Mouse (Mus musculus) C2C12 (cell line): Measurements from ENCODE around the gene Acads. TPM values are rescaled to one million over a fixed set of nuclear protein-coding genes. Genes with fewer than 3 reads are reported as not detected.

Experiments
- H3K27me3 ChIP-seq: one replicate; pipeline ENCODE4 v1.6.1; 2011; ENCODE audit not compliant: control insufficient read depth, insufficient read depth, insufficient read length
- H3K36me3 ChIP-seq: one replicate; pipeline ENCODE4 v1.6.1; 2011; ENCODE audit not compliant: control insufficient read depth, insufficient read depth
- H3K4me3 ChIP-seq: one replicate; pipeline ENCODE4 v1.5.1; 2011; ENCODE audit warnings: mild to moderate bottlenecking, control low read depth; ENCODE audit not compliant: poor library complexity, insufficient read depth, severe bottlenecking
- H3K79me2 ChIP-seq: one replicate; pipeline ENCODE4 v1.6.1; 2011; ENCODE audit not compliant: control insufficient read depth, insufficient read depth
- H3K79me3 ChIP-seq: one replicate; pipeline ENCODE4 v1.6.1; 2011; ENCODE audit warnings: low read depth, control low read depth
- H3ac ChIP-seq: one replicate; pipeline ENCODE3; 2011; ENCODE audit warnings: low read depth; ENCODE audit not compliant: control insufficient read depth, insufficient read length
- CEBPB ChIP-seq: IDR thresholded peaks from one replicate; pipeline ENCODE4 v1.6.1; 2011; ENCODE audit warnings: low read depth, mild to moderate bottlenecking, control low read depth, moderate library complexity
- CTCF ChIP-seq: IDR thresholded peaks from one replicate; pipeline ENCODE4 v1.5.1; 2011; ENCODE audit not compliant: control insufficient read depth, insufficient read depth, insufficient read length
- FOSL1 ChIP-seq: IDR thresholded peaks from one replicate; pipeline ENCODE4 v1.8.0; 2011; ENCODE audit warnings: mild to moderate bottlenecking, low read length; ENCODE audit not compliant: poor library complexity, insufficient read depth, severe bottlenecking
- MAX ChIP-seq: IDR thresholded peaks from one replicate; pipeline ENCODE4 v1.6.1; 2011; ENCODE audit warnings: mild to moderate bottlenecking, control low read depth
- MYOD1 ChIP-seq: IDR thresholded peaks from one replicate; pipeline ENCODE4 v1.6.1; 2011; ENCODE audit warnings: low read depth; ENCODE audit not compliant: control insufficient read depth, insufficient read length
- MYOG ChIP-seq: IDR thresholded peaks from one replicate; pipeline ENCODE4 v1.6.1; 2011; ENCODE audit not compliant: control insufficient read depth, insufficient read length; ENCODE audit errors: extremely low read depth
- USF1 ChIP-seq: IDR thresholded peaks from one replicate; pipeline ENCODE4 v1.6.1; 2011; ENCODE audit warnings: low read depth, mild to moderate bottlenecking, control low read depth, moderate library complexity
- polyA plus RNA-seq: library from polyadenylated mRNA; unstranded; fragments of >200 nt; fragmentation: generic; extraction: Trizol; gene quantifications from one replicate; pipeline ENCODE4 v1.2.1, GENCODE M21; 2012; ENCODE audit warnings: missing spikeins

The Acads gene
- polyA plus RNA-seq, 1 experiment = 56.9 TPM

DNA sequence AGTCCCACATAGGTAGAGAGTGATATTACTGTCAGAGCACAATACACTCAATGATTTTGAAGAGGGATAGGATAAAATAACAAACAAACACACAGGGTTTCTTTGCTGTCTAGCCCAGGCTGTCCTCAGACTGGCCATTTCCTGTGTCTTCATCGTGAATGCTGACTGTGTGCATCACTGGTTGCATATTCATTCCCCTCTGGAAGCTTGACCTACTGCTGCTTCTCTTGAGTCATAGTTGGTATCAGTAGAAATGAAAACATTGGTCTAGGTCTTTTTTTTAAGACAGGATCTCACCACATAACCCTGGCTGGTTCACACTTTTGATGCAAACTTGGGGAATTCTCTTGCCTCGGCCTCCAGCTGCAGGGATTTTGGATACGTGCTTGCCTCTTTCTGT, 49.5 kb downstream of the Acads start:
- TF ChIP-seq MYOG (no peak), CEBPB (peak; percentile 42)
- H3K79me3 ChIP-seq = peaks cover 52% of the 10 kb centered on the region
- H3K4me3 ChIP-seq = no peak overlapping the region
- H3ac ChIP-seq = no peak overlapping the region
- no peaks in the 10 kb centered on the region for H3K36me3 ChIP-seq
- peaks cover 87% of the 10 kb centered on the region for H3K79me2 ChIP-seq
- H3K27me3 ChIP-seq = no peaks in the 10 kb centered on the region

DNA sequence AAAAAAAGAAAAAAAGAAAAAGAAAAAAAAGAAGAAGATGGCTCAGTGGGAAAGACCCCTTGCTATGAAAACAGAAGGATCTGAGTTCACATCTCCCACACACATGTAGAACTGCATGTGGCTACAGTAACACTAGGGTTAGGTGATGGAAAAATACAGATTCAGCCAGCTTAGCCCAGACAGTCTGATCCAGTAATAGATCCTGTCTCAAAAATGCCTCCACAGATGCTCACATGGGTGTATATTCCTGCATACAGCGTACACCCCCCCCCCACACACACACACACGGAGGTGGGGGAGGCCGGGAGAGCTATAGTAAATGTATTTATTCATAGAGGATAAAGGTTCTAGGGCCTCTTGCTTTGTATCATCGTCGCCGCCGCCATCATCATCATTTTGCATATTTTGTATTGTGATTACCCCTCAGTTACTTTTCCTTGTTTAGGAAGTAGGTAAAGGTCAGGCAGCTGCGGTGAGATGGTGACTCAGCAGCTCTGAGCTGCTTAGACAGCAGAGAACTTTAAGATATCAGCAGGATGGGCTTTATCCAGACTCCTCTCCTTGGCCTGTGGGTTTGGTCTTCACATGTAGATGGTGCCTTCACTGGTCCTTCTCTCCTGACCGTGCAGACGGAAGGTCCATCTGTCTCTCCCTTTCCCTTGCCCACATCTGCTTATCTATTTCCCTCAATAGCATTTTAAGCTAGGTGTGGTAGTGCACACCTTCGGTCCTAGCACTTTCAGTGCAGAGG, 50.3 kb downstream of the Acads start:
- H3K4me3 ChIP-seq = no peak overlapping the region
- H3K27me3 ChIP-seq = no peaks in the 10 kb centered on the region
- peaks cover 89% of the 10 kb centered on the region for H3K79me2 ChIP-seq
- H3K36me3 ChIP-seq = no peaks in the 10 kb centered on the region
- H3K79me3 ChIP-seq = peaks cover 53% of the 10 kb centered on the region
- H3ac ChIP-seq = no peak overlapping the region
- no peak for TF ChIP-seq MYOD1
- no peak for TF ChIP-seq FOSL1
- TF ChIP-seq MAX = no peak
- no peak for TF ChIP-seq CTCF
- no peak for TF ChIP-seq CEBPB
- TF ChIP-seq MYOG = no peak
- no peak for TF ChIP-seq USF1

DNA sequence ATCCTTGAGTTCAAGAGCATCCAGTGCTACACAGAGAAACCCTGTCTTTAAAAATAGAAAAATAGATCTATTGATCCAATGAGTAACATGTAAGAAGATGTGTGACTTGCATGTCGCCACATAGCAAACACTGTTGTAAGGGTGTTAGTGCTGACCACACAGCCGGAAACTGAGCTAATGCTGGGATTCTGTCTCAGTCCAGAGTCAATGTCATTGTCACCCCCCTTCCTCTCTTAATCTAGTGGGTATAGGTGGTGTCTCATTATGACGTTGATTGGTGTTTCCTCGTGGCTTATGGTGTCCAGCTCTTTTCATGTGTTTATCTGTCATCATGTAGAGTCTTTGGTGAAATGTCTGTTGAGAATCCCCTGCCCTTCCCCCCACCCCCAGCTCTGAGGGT, 52.9 kb downstream of the Acads start:
- Histone ChIP-seq H3K79me3 (peaks cover 43% of the 10 kb centered on the region), H3K4me3 (no peak overlapping the region), H3K27me3 (no peaks in the 10 kb centered on the region), H3ac (no peak overlapping the region), H3K36me3 (no peaks in the 10 kb centered on the region), H3K79me2 (peaks cover 77% of the 10 kb centered on the region)
- TF ChIP-seq CEBPB (no peak), USF1 (no peak), MYOD1 (no peak), FOSL1 (no peak), CTCF (no peak), MYOG (no peak), MAX (no peak)

DNA sequence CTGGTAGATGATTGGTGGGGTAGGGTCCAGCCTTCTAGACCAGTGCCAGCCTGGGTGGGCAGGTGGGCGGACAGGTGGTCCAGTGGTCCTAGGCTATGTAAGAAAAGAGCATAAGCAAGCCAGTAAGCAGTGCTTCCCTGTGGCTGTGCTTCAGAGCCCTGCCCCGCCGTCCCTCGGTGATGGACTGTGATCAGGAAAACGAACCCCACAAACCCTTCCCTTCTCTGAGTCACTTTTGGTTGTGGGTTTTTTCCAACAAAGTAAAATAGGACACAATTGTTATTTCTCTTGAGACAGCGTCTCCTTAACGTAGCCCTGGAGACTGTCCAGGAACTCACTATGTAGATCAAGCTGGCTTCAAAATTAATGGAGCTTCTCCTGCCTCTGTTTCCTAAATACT, 55.8 kb downstream of the Acads start:
- Histone ChIP-seq H3K79me3 (peaks cover 45% of the 10 kb centered on the region), H3K36me3 (no peaks in the 10 kb centered on the region)
- TF ChIP-seq FOSL1 (no peak), MAX (no peak), CTCF (no peak), CEBPB (no peak), MYOG (no peak), USF1 (no peak), MYOD1 (no peak)

DNA sequence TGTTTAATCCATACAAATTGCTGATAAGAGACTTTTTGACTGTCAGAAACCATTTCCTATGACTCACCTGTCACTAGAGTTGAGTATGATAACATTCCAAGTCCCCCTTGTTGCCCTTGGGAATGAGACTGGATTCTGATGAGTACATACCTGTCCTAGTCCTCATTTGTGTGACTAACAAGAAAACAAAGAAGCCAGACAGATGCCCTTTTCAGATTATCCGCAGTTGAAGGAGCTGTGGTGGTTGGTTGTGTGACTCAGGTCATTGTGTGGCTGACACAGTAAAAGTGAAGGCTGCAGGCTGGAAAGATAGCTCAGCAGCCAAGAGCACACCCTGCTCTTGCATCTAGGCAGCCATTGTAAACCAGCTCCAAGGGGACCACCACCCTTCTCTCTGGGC, 56.6 kb downstream of the Acads start:
- H3K79me3 ChIP-seq = peaks cover 43% of the 10 kb centered on the region
- no peaks in the 10 kb centered on the region for H3K36me3 ChIP-seq
- no peaks in the 10 kb centered on the region for H3K27me3 ChIP-seq
- no peak overlapping the region for H3ac ChIP-seq
- no peak overlapping the region for H3K4me3 ChIP-seq
- H3K79me2 ChIP-seq = peaks cover 84% of the 10 kb centered on the region
- no peak for TF ChIP-seq USF1
- peak; percentile 17 for TF ChIP-seq MAX
- peak; percentile 14 for TF ChIP-seq MYOD1

More for the DNA sequence above, 55.8 kb downstream of the Acads start:
- Histone ChIP-seq H3K27me3 (no peaks in the 10 kb centered on the region), H3ac (no peak overlapping the region), H3K79me2 (peaks cover 84% of the 10 kb centered on the region), H3K4me3 (no peak overlapping the region)

DNA sequence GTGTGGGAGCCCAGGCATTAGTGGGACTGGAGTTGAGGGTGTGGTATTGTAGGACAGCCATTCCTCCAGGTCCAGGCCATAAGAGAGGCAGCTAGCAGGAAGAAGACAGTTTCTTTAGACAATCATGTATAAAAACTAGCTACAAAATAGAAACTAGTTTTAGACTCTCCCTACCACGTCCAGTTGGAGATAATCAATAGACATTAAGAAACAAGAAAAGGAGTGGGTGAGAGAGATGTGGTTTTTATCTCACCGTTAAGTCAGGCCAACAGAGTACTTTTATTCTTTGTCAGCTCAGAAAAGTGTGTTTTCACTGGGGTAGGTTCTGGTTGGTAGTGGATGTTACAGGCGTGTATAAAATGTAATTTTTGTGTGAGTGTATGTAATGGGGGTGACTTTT, 58.2 kb downstream of the Acads start:
- Histone ChIP-seq H3K36me3 (no peaks in the 10 kb centered on the region), H3ac (no peak overlapping the region), H3K27me3 (no peaks in the 10 kb centered on the region), H3K4me3 (no peak overlapping the region), H3K79me3 (peaks cover 47% of the 10 kb centered on the region), H3K79me2 (peaks cover 84% of the 10 kb centered on the region)
- TF ChIP-seq MYOG (no peak), FOSL1 (no peak), CTCF (no peak), MYOD1 (no peak), USF1 (no peak), CEBPB (no peak), MAX (no peak)

Other genes starting within 250 kb of the Acads start
- gene Oasl2, start 222.4 kb downstream of the Acads start, polyA plus RNA-seq = 0.40 TPM
- 0.07 TPM for gene Oasl1, start 196.1 kb downstream of the Acads start, polyA plus RNA-seq
- 20.6 TPM for gene 2210016L21Rik, start 177.2 kb downstream of the Acads start, polyA plus RNA-seq
- gene Hnf1a, start 148.3 kb downstream of the Acads start, polyA plus RNA-seq = 0.04 TPM
- 24.5 TPM for gene Sppl3, start 108.2 kb downstream of the Acads start, polyA plus RNA-seq
- gene Gm10401, start 21.1 kb downstream of the Acads start, polyA plus RNA-seq = 6.5 TPM
- 39.0 TPM for gene Unc119b, start 15.6 kb upstream of the Acads start, polyA plus RNA-seq
- 120 TPM for gene Mlec, start 38.8 kb upstream of the Acads start, polyA plus RNA-seq
- gene Cabp1, start 75.0 kb upstream of the Acads start, polyA plus RNA-seq = 0.12 TPM
- 141 TPM for gene Pop5, start 116.5 kb upstream of the Acads start, polyA plus RNA-seq
- gene Rnf10, start 153.6 kb upstream of the Acads start, polyA plus RNA-seq = 194 TPM
- 27.6 TPM for gene Coq5, start 160.3 kb upstream of the Acads start, polyA plus RNA-seq
- 690 TPM for gene Dynll1, start 181.7 kb upstream of the Acads start, polyA plus RNA-seq
- 113 TPM for gene Srsf9, start 207.8 kb upstream of the Acads start, polyA plus RNA-seq
- 9.3 TPM for gene Gatc, start 221.8 kb upstream of the Acads start, polyA plus RNA-seq
- gene Triap1, start 221.9 kb upstream of the Acads start, polyA plus RNA-seq = 36.8 TPM
- 1,861 TPM for gene Cox6a1, start 229.6 kb upstream of the Acads start, polyA plus RNA-seq